Mouse (Mus musculus) megakaryocyte, embryonic 14.5 days (primary cell): Measurements from ENCODE around the gene Pou6f2.

Experiments
- FLI1 ChIP-seq: IDR thresholded peaks from 2 replicates; pipeline ENCODE4 v1.6.1; 2012; ENCODE audit warnings: low read length, inconsistent platforms, mixed read lengths
- GATA1 ChIP-seq: IDR thresholded peaks from 3 replicates; pipeline ENCODE4 v1.6.1; 2012; ENCODE audit warnings: mixed read lengths, low read length, inconsistent platforms, borderline replicate concordance

DNA sequence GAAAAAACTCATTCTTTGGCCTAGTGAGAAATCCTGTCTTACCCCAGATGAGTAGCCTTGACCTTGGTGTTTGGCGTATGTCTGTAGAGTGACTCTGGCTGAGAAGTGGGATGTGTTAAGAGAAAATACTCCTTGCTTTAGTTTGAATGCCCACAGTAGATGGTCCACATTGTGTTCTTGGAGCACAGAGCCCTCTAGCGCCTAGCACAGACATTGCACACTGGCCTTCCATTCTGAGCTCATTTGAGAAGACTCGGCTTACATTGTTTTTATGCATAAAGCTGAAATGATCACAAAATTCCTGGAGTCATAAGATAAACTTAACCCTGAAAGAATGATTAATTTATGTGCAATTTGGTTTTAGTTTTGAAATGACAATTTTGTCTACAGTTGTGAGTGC, 223.5 kb downstream of the Pou6f2 start:
- TF ChIP-seq GATA1 (no peak), FLI1 (no peak)
